Mouse (Mus musculus) cerebellum, adult 9-11 months (tissue): ENCODE results near the gene Rln1.

Experiments used
- DNase-seq: peaks from one replicate; pipeline ENCODE4 v3.0.0; 2022

Gene Rln1

GRCm38 (mm10) chr19:29334068-29334745 lies at the start of gene Rln1:
Gene Rln1 (minus strand): TSS chr19:29334670.
- peak; percentile 25 for DNase-seq

- DNase-seq, result no peak
These were observed 48.9 kb upstream of the Rln1 start for GRCm38 (mm10) chr19:29383368-29383767.

- DNase-seq, result no peak
These were observed 45.6 kb upstream of the Rln1 start for GRCm38 (mm10) chr19:29379839-29380603.

- DNase-seq, result no peak
These were observed 41.9 kb upstream of the Rln1 start for GRCm38 (mm10) chr19:29376382-29376781.

GRCm38 (mm10) chr19:29374947-29375346 lies 40.5 kb upstream of the Rln1 start:
- no peak for DNase-seq

- no peak for DNase-seq
These were observed 39.0 kb upstream of the Rln1 start for GRCm38 (mm10) chr19:29373438-29373837.

GRCm38 (mm10) chr19:29372621-29373020 lies 38.2 kb upstream of the Rln1 start:
- DNase-seq, result no peak

- no peak for DNase-seq
These were observed 37.7 kb upstream of the Rln1 start for GRCm38 (mm10) chr19:29372138-29372537.

GRCm38 (mm10) chr19:29371284-29372081 lies 37.0 kb upstream of the Rln1 start:
- no peak for DNase-seq

- DNase-seq, result no peak
These were observed 36.2 kb upstream of the Rln1 start for GRCm38 (mm10) chr19:29370545-29371283.

- DNase-seq, result no peak
These were observed 35.6 kb upstream of the Rln1 start for GRCm38 (mm10) chr19:29370112-29370511.

- no peak for DNase-seq
These were observed 34.3 kb upstream of the Rln1 start for GRCm38 (mm10) chr19:29368671-29369309.

- no peak for DNase-seq
These were observed 33.6 kb upstream of the Rln1 start for GRCm38 (mm10) chr19:29368041-29368440.

GRCm38 (mm10) chr19:29366969-29367622 lies 32.6 kb upstream of the Rln1 start, which contains the start of the genes Plgrkt and Cd274:
Gene Plgrkt (minus strand): TSS chr19:29367390.
Gene Cd274 (plus strand): TSS chr19:29367455.
- peak; percentile 47 for DNase-seq

- DNase-seq, result no peak
These were observed 31.9 kb upstream of the Rln1 start for GRCm38 (mm10) chr19:29366226-29366968.

GRCm38 (mm10) chr19:29365105-29365504 lies 30.6 kb upstream of the Rln1 start:
- DNase-seq, result no peak

- no peak for DNase-seq
These were observed 29.6 kb upstream of the Rln1 start for GRCm38 (mm10) chr19:29364076-29364475.

GRCm38 (mm10) chr19:29363557-29363956 lies 29.1 kb upstream of the Rln1 start:
- no peak for DNase-seq

GRCm38 (mm10) chr19:29362173-29362930 lies 27.9 kb upstream of the Rln1 start:
- no peak for DNase-seq
